In genomic region chr15:100857586-100857985, GRCm38 (mm10) we compare ENCODE assay signal across 20 mouse cellular contexts. TPM values are rescaled to one million over a fixed set of nuclear protein-coding genes. Genes with fewer than 3 reads are reported as not detected.
"Had no signal": no experiment of that assay in that cellular context is flagged by ENCODE, and none has a peak within 500 bp of the region (broad histone marks: within the 10 kb centered on the region; RNA-seq: fewer than 3 reads in every experiment).

No protein-coding gene starts in this region.

- H3K36me3 ChIP-seq: liver, embryonic 15.5 days; lung, embryonic 15.5 days; midbrain, embryonic 12.5 days; neural tube, embryonic 12.5 days had no signal

- H3K4me3 ChIP-seq: liver, embryonic 15.5 days; lung, embryonic 15.5 days; megakaryocyte, embryonic 14.5 days; midbrain, embryonic 12.5 days; neural tube, embryonic 12.5 days had no signal

- H3K4me2 ChIP-seq: liver, embryonic 15.5 days; lung, embryonic 15.5 days; midbrain, embryonic 12.5 days; neural tube, embryonic 12.5 days had no signal

- H3K27me3 ChIP-seq: lung, embryonic 15.5 days; midbrain, embryonic 12.5 days; neural tube, embryonic 12.5 days had no signal

- H3K9me3 ChIP-seq: liver, embryonic 15.5 days; lung, embryonic 15.5 days; megakaryocyte, embryonic 14.5 days; midbrain, embryonic 12.5 days; neural tube, embryonic 12.5 days had no signal

- ATAC-seq: liver, postnatal 0 days; lung, postnatal 0 days had no signal

- DNase-seq: liver, postnatal 0 days; lung, adult 2 months; lung, postnatal 14 days; lung, postnatal 36 days; midbrain, embryonic 14.5 days; retina, postnatal 1 day; right cerebral cortex, adult 18-20 months; right cerebral cortex, postnatal 25 days; right cerebral cortex, postnatal 4 days; spleen, adult 18-20 months; thymus, adult 18-20 months; thymus, postnatal 14 days; thymus, postnatal 36 days had no signal

- H3K27ac ChIP-seq: liver, embryonic 15.5 days; lung, embryonic 15.5 days; macrophage; midbrain, embryonic 12.5 days; neural tube, embryonic 12.5 days had no signal

- H3K9ac ChIP-seq: liver, embryonic 15.5 days; liver, postnatal 0 days; lung, embryonic 15.5 days; midbrain, embryonic 12.5 days; neural tube, embryonic 12.5 days had no signal

- H3K4me1 ChIP-seq: liver, embryonic 15.5 days; lung, embryonic 15.5 days; megakaryocyte, embryonic 14.5 days; midbrain, embryonic 12.5 days; neural tube, embryonic 12.5 days had no signal

RNA-seq across cellular contexts. Expression of gene Scn8a, which starts 12.1 kb away (rescaled TPM):
- polyA plus RNA-seq: macrophage had no signal
